Mouse (Mus musculus): ENCODE measurements around the gene Slc22a16. TPM values are rescaled to one million over a fixed set of nuclear protein-coding genes. Genes with fewer than 3 reads are reported as not detected.

The Slc22a16 gene
- polyA plus RNA-seq, 1 experiment from 2014 or later: not detected

- no peak for DNase-seq (ENCODE audit: low spot score)
- Histone ChIP-seq H3K4me1 (replicated peaks) (peaks cover 9% of the 10 kb centered on the region), H3K4me3 (no peak overlapping the region), H3K9me3 (no peaks in the 10 kb centered on the region), H3K27me3 (ENCODE audit: insufficient read depth, poor library complexity, severe bottlenecking) (no peaks in the 10 kb centered on the region), H3K36me3 (no peaks in the 10 kb centered on the region), H3K27ac (no peak overlapping the region)
- WGBS: 89% methylated on average over 5 of the region's 5 CpGs
Measured at GRCm38 (mm10) chr10:40630457-40630856, 60.3 kb downstream of the Slc22a16 start.

GRCm38 (mm10) chr10:40630961-40631360 lies 60.8 kb downstream of the Slc22a16 start:
- H3K9me3 ChIP-seq: no peaks in the 10 kb centered on the region
- no peak overlapping the region for H3K27ac ChIP-seq
- DNase-seq (ENCODE audit: low spot score): no peak
- H3K4me1 ChIP-seq (replicated peaks): peaks cover 9% of the 10 kb centered on the region
- no peaks in the 10 kb centered on the region for H3K36me3 ChIP-seq
- WGBS: 76% methylated on average over 9 of the region's 9 CpGs
- H3K27me3 ChIP-seq (ENCODE audit: insufficient read depth, poor library complexity, severe bottlenecking): no peaks in the 10 kb centered on the region
- H3K4me3 ChIP-seq: no peak overlapping the region

- Histone ChIP-seq H3K27ac (no peak overlapping the region), H3K36me3 (no peaks in the 10 kb centered on the region), H3K4me3 (no peak overlapping the region), H3K27me3 (ENCODE audit: insufficient read depth, poor library complexity, severe bottlenecking) (no peaks in the 10 kb centered on the region), H3K9me3 (no peaks in the 10 kb centered on the region), H3K4me1 (replicated peaks) (peaks cover 9% of the 10 kb centered on the region)
- 87% methylated on average over 3 of the region's 3 CpGs for WGBS
- DNase-seq (ENCODE audit: low spot score): no peak
Measured at GRCm38 (mm10) chr10:40632087-40632486, 62.0 kb downstream of the Slc22a16 start.

- Histone ChIP-seq H3K36me3 (no peaks in the 10 kb centered on the region), H3K27ac (no peak overlapping the region), H3K27me3 (ENCODE audit: insufficient read depth, poor library complexity, severe bottlenecking) (peaks cover 9% of the 10 kb centered on the region), H3K4me1 (replicated peaks) (peaks cover 24% of the 10 kb centered on the region), H3K4me3 (no peak overlapping the region), H3K9me3 (no peaks in the 10 kb centered on the region)
- DNase-seq (ENCODE audit: low spot score): no peak
- WGBS: 64% methylated on average over 10 of the region's 10 CpGs
Measured at GRCm38 (mm10) chr10:40637331-40637730, 67.2 kb downstream of the Slc22a16 start.

- WGBS: 45% methylated on average over 7 of the region's 7 CpGs
- Histone ChIP-seq H3K27me3 (ENCODE audit: insufficient read depth, poor library complexity, severe bottlenecking) (peaks cover 9% of the 10 kb centered on the region), H3K27ac (peak overlapping the region; percentile 42; the same call in 1 of the 2 replicates), H3K4me3 (no peak overlapping the region), H3K36me3 (no peaks in the 10 kb centered on the region), H3K4me1 (replicated peaks) (peaks cover 24% of the 10 kb centered on the region), H3K9me3 (no peaks in the 10 kb centered on the region)
- DNase-seq (ENCODE audit: low spot score): no peak
Measured at GRCm38 (mm10) chr10:40638276-40638675, 68.1 kb downstream of the Slc22a16 start.

GRCm38 (mm10) chr10:40638823-40639819 lies 69.0 kb downstream of the Slc22a16 start:
- peak overlapping the region; percentile 75 for H3K27ac ChIP-seq
- H3K36me3 ChIP-seq: no peaks in the 10 kb centered on the region
- DNase-seq (ENCODE audit: low spot score): peak; percentile 34
- H3K4me3 ChIP-seq: no peak overlapping the region; the same call in 1 of the 2 replicates
- H3K4me1 ChIP-seq (replicated peaks): peaks cover 24% of the 10 kb centered on the region
- H3K9me3 ChIP-seq: no peaks in the 10 kb centered on the region
- 47% methylated on average over 26 of the region's 26 CpGs for WGBS
- H3K27me3 ChIP-seq (ENCODE audit: insufficient read depth, poor library complexity, severe bottlenecking): peaks cover 9% of the 10 kb centered on the region

GRCm38 (mm10) chr10:40640406-40640805 lies 70.3 kb downstream of the Slc22a16 start:
- no peak for DNase-seq (ENCODE audit: low spot score)
- no peaks in the 10 kb centered on the region for H3K9me3 ChIP-seq
- 89% methylated on average over 4 of the region's 4 CpGs for WGBS

GRCm38 (mm10) chr10:40641901-40642300 lies 71.8 kb downstream of the Slc22a16 start:
- peaks cover 24% of the 10 kb centered on the region for H3K4me1 ChIP-seq (replicated peaks)
- peaks cover 9% of the 10 kb centered on the region for H3K27me3 ChIP-seq (ENCODE audit: insufficient read depth, poor library complexity, severe bottlenecking)
- H3K27ac ChIP-seq: no peak overlapping the region
- WGBS: 91% methylated on average over 7 of the region's 7 CpGs
- no peak overlapping the region for H3K4me3 ChIP-seq
- peaks cover 12% of the 10 kb centered on the region for H3K9me3 ChIP-seq
- no peak for DNase-seq (ENCODE audit: low spot score)
- no peaks in the 10 kb centered on the region for H3K36me3 ChIP-seq

More at GRCm38 (mm10) chr10:40640406-40640805, 70.3 kb downstream of the Slc22a16 start:
- no peaks in the 10 kb centered on the region for H3K36me3 ChIP-seq
- no peak overlapping the region for H3K4me3 ChIP-seq
- H3K27ac ChIP-seq: no peak overlapping the region
- peaks cover 24% of the 10 kb centered on the region for H3K4me1 ChIP-seq (replicated peaks)
- peaks cover 9% of the 10 kb centered on the region for H3K27me3 ChIP-seq (ENCODE audit: insufficient read depth, poor library complexity, severe bottlenecking)

GRCm38 (mm10) chr10:40643126-40643525 lies 73.0 kb downstream of the Slc22a16 start:
- 88% methylated on average over 5 of the region's 5 CpGs for WGBS

GRCm38 (mm10) chr10:40644456-40644855 lies 74.3 kb downstream of the Slc22a16 start:
- Histone ChIP-seq H3K27ac (no peak overlapping the region), H3K27me3 (ENCODE audit: insufficient read depth, poor library complexity, severe bottlenecking) (peaks cover 9% of the 10 kb centered on the region; the same call in 1 of the 2 replicates), H3K9me3 (peaks cover 17% of the 10 kb centered on the region), H3K4me1 (replicated peaks) (peaks cover 7% of the 10 kb centered on the region), H3K4me3 (no peak overlapping the region), H3K36me3 (no peaks in the 10 kb centered on the region)
- WGBS: 76% methylated on average over 9 of the region's 9 CpGs
- DNase-seq (ENCODE audit: low spot score): no peak

More at GRCm38 (mm10) chr10:40643126-40643525, 73.0 kb downstream of the Slc22a16 start:
- no peaks in the 10 kb centered on the region for H3K36me3 ChIP-seq
- DNase-seq (ENCODE audit: low spot score): no peak
- H3K4me3 ChIP-seq: no peak overlapping the region
- H3K27me3 ChIP-seq (ENCODE audit: insufficient read depth, poor library complexity, severe bottlenecking): peaks cover 9% of the 10 kb centered on the region
- peaks cover 17% of the 10 kb centered on the region for H3K9me3 ChIP-seq
- H3K27ac ChIP-seq: no peak overlapping the region
- H3K4me1 ChIP-seq (replicated peaks): peaks cover 20% of the 10 kb centered on the region

GRCm38 (mm10) chr10:40645346-40645745 lies 75.2 kb downstream of the Slc22a16 start:
- H3K4me3 ChIP-seq: no peak overlapping the region
- H3K4me1 ChIP-seq (replicated peaks): no peaks in the 10 kb centered on the region; the same call in 1 of the 2 replicates
- peaks cover 17% of the 10 kb centered on the region for H3K9me3 ChIP-seq
- 80% methylated on average over 1 of the region's 1 CpGs for WGBS
- H3K27ac ChIP-seq: no peak overlapping the region
- H3K27me3 ChIP-seq (ENCODE audit: insufficient read depth, poor library complexity, severe bottlenecking): peaks cover 5% of the 10 kb centered on the region; the same call in 1 of the 2 replicates
- no peaks in the 10 kb centered on the region for H3K36me3 ChIP-seq
- DNase-seq (ENCODE audit: low spot score): no peak

- H3K27ac ChIP-seq: no peak overlapping the region
- 92% methylated on average over 12 of the region's 12 CpGs for WGBS
- no peaks in the 10 kb centered on the region for H3K36me3 ChIP-seq
- H3K4me3 ChIP-seq: no peak overlapping the region
- H3K4me1 ChIP-seq (replicated peaks): peaks cover 16% of the 10 kb centered on the region; the same call in 1 of the 2 replicates
- H3K9me3 ChIP-seq: peaks cover 17% of the 10 kb centered on the region
- H3K27me3 ChIP-seq (ENCODE audit: insufficient read depth, poor library complexity, severe bottlenecking): no peaks in the 10 kb centered on the region
- DNase-seq (ENCODE audit: low spot score): no peak
Measured at GRCm38 (mm10) chr10:40648776-40649175, 78.6 kb downstream of the Slc22a16 start.

GRCm38 (mm10) chr10:40649634-40650033 lies 79.5 kb downstream of the Slc22a16 start:
- Histone ChIP-seq H3K27ac (no peak overlapping the region), H3K9me3 (peaks cover 17% of the 10 kb centered on the region), H3K36me3 (no peaks in the 10 kb centered on the region), H3K4me3 (no peak overlapping the region), H3K27me3 (ENCODE audit: insufficient read depth, poor library complexity, severe bottlenecking) (no peaks in the 10 kb centered on the region), H3K4me1 (replicated peaks) (peaks cover 18% of the 10 kb centered on the region; the same call in 1 of the 2 replicates)
- WGBS: 36% methylated on average over 4 of the region's 4 CpGs
- DNase-seq (ENCODE audit: low spot score): no peak
